Mouse (Mus musculus) myocyte (in vitro differentiated cells): ENCODE measurements around the gene Iqgap3. TPM values are rescaled to one million over a fixed set of nuclear protein-coding genes. Genes with fewer than 3 reads are reported as not detected.

Experiments used
- H3K27me3 ChIP-seq: one replicate; pipeline ENCODE4 v1.6.1; 2011; ENCODE audit not compliant: control insufficient read depth, insufficient read depth, insufficient read length
- H3K36me3 ChIP-seq: one replicate; pipeline ENCODE4 v1.6.1; 2011; ENCODE audit not compliant: control insufficient read depth, insufficient read depth
- H3K4me2 ChIP-seq: one replicate; pipeline ENCODE4 v1.6.1; 2011; ENCODE audit warnings: low read depth, control low read depth
- H3K4me3 ChIP-seq: one replicate; pipeline ENCODE4 v1.5.1; 2011; ENCODE audit warnings: mild to moderate bottlenecking, control low read depth, moderate library complexity
- H3K79me2 ChIP-seq: one replicate; pipeline ENCODE4 v1.6.1; 2011; ENCODE audit not compliant: control insufficient read depth, insufficient read depth
- H3ac ChIP-seq: one replicate; pipeline ENCODE4 v1.6.1; 2011; ENCODE audit not compliant: control insufficient read depth, insufficient read length
- CEBPB ChIP-seq: IDR thresholded peaks from 2 replicates; pipeline ENCODE4 v1.6.1; 2011; ENCODE audit warnings: mild to moderate bottlenecking, moderate library complexity; ENCODE audit not compliant: poor library complexity, insufficient read depth, severe bottlenecking
- E2F4 ChIP-seq: IDR thresholded peaks from one replicate; pipeline ENCODE4 v1.6.1; 2011; ENCODE audit warnings: mild to moderate bottlenecking, control low read depth, moderate library complexity; ENCODE audit not compliant: insufficient read depth
- MAX ChIP-seq: IDR thresholded peaks from one replicate; pipeline ENCODE4 v1.6.1; 2011; ENCODE audit warnings: low read depth, mild to moderate bottlenecking, control low read depth
- MYOD1 ChIP-seq, 3 experiments: IDR thresholded peaks; one replicate each; pipeline ENCODE4 v1.6.1; 2011; ENCODE audit warnings: control low read depth in 2 of 3, low read depth in 2 of 3, mild to moderate bottlenecking in 2 of 3, moderate library complexity in 1 of 3; ENCODE audit not compliant: insufficient read length in 2 of 3, control insufficient read depth in 1 of 3
- MYOG ChIP-seq, 3 experiments: IDR thresholded peaks; one replicate each; pipeline ENCODE4 v1.6.1; 2011; ENCODE audit warnings: control low read depth in 2 of 3, low read depth in 2 of 3, mild to moderate bottlenecking in 2 of 3; ENCODE audit not compliant: insufficient read length in 2 of 3, control insufficient read depth in 1 of 3, insufficient read depth in 1 of 3
- POLR2A ChIP-seq: IDR thresholded peaks from one replicate; pipeline ENCODE4 v1.6.1; 2011; ENCODE audit warnings: low read depth, mild to moderate bottlenecking, control low read depth, moderate library complexity; ENCODE audit not compliant: insufficient read length
- POLR2AphosphoS2 ChIP-seq: IDR thresholded peaks from one replicate; pipeline ENCODE4 v1.6.1; 2011; ENCODE audit warnings: low read depth, control low read depth; ENCODE audit not compliant: insufficient read length
- REST ChIP-seq: IDR thresholded peaks from one replicate; pipeline ENCODE4 v1.6.1; 2011; ENCODE audit warnings: mild to moderate bottlenecking, control low read depth, moderate library complexity; ENCODE audit not compliant: insufficient read depth, insufficient read length
- SRF ChIP-seq: IDR thresholded peaks from one replicate; pipeline ENCODE4 v1.6.1; 2011; ENCODE audit warnings: low read depth; ENCODE audit not compliant: control insufficient read depth, insufficient read length
- TCF12 ChIP-seq: IDR thresholded peaks from one replicate; pipeline ENCODE4 v1.6.1; 2011; ENCODE audit warnings: mild to moderate bottlenecking, control low read depth; ENCODE audit not compliant: poor library complexity, insufficient read depth, severe bottlenecking
- TCF3 ChIP-seq: IDR thresholded peaks from one replicate; pipeline ENCODE4 v1.6.1; 2011; ENCODE audit warnings: low read depth, control low read depth; ENCODE audit not compliant: insufficient read length
- USF1 ChIP-seq: IDR thresholded peaks from one replicate; pipeline ENCODE4 v1.6.1; 2011; ENCODE audit warnings: low read depth, mild to moderate bottlenecking, control low read depth, moderate library complexity
- polyA plus RNA-seq: library from polyadenylated mRNA; unstranded; fragments of >200 nt; fragmentation: generic; extraction: Trizol; gene quantifications from one replicate; pipeline ENCODE4 v1.2.1, GENCODE M21; 2012; ENCODE audit warnings: missing spikeins

Gene Iqgap3
- polyA plus RNA-seq, 1 experiment, result 13.6 TPM

- Histone ChIP-seq H3K36me3 (no peaks in the 10 kb centered on the region), H3K4me3 (no peak overlapping the region), H3ac (no peak overlapping the region), H3K27me3 (no peaks in the 10 kb centered on the region), H3K79me2 (no peaks in the 10 kb centered on the region), H3K4me2 (no peak overlapping the region)
- TF ChIP-seq MYOG (IDR thresholded peaks at IDR 0.05; ENCODE audit: control insufficient read depth in 1 of 3, insufficient read depth in 1 of 3, insufficient read length in 2 of 3, low read depth in 2 of 3) (no peak), SRF (no peak), CEBPB (no peak), USF1 (no peak), POLR2A (no peak), MAX (no peak), POLR2AphosphoS2 (no peak), TCF12 (no peak), MYOD1 (IDR thresholded peaks at IDR 0.05; ENCODE audit: control insufficient read depth in 1 of 3, insufficient read length in 2 of 3, low read depth in 2 of 3) (no peak), REST (no peak), E2F4 (no peak), TCF3 (no peak)
Observed at GRCm38 (mm10) chr3:88126181-88126580, 44.4 kb downstream of the Iqgap3 start.

- no peak overlapping the region for H3K4me2 ChIP-seq
- H3ac ChIP-seq, result no peak overlapping the region
- TF ChIP-seq TCF12, result no peak
- TF ChIP-seq E2F4, result no peak
- TF ChIP-seq CEBPB, result no peak
- no peak for TF ChIP-seq POLR2AphosphoS2
- TF ChIP-seq MAX, result no peak
- no peak for TF ChIP-seq SRF
- no peak for TF ChIP-seq MYOG (IDR thresholded peaks at IDR 0.05; ENCODE audit: control insufficient read depth in 1 of 3, insufficient read depth in 1 of 3, insufficient read length in 2 of 3, low read depth in 2 of 3)
- no peak for TF ChIP-seq USF1
- TF ChIP-seq TCF3, result no peak
- no peak for TF ChIP-seq MYOD1 (IDR thresholded peaks at IDR 0.05; ENCODE audit: control insufficient read depth in 1 of 3, insufficient read length in 2 of 3, low read depth in 2 of 3)
- no peak for TF ChIP-seq REST
- TF ChIP-seq POLR2A, result no peak
- no peaks in the 10 kb centered on the region for H3K79me2 ChIP-seq
- no peaks in the 10 kb centered on the region for H3K27me3 ChIP-seq
- no peak overlapping the region for H3K4me3 ChIP-seq
- H3K36me3 ChIP-seq, result no peaks in the 10 kb centered on the region
Observed at GRCm38 (mm10) chr3:88127636-88128035, 45.9 kb downstream of the Iqgap3 start.

- H3K79me2 ChIP-seq, result no peaks in the 10 kb centered on the region
- H3K4me3 ChIP-seq, result no peak overlapping the region
- no peak for TF ChIP-seq TCF3
- no peak for TF ChIP-seq TCF12
- H3K27me3 ChIP-seq, result no peaks in the 10 kb centered on the region
- no peaks in the 10 kb centered on the region for H3K36me3 ChIP-seq
- no peak overlapping the region for H3ac ChIP-seq
- H3K4me2 ChIP-seq, result no peak overlapping the region
Observed at GRCm38 (mm10) chr3:88128056-88128455, 46.3 kb downstream of the Iqgap3 start.

- TF ChIP-seq MAX (no peak), POLR2AphosphoS2 (no peak), REST (no peak), POLR2A (no peak), MYOG (IDR thresholded peaks at IDR 0.05; ENCODE audit: control insufficient read depth in 1 of 3, insufficient read depth in 1 of 3, insufficient read length in 2 of 3, low read depth in 2 of 3) (no peak), E2F4 (no peak)
- H3K79me2 ChIP-seq, result no peaks in the 10 kb centered on the region
- H3ac ChIP-seq, result no peak overlapping the region
- no peak overlapping the region for H3K4me2 ChIP-seq
- no peaks in the 10 kb centered on the region for H3K36me3 ChIP-seq
- H3K4me3 ChIP-seq, result no peak overlapping the region
- no peaks in the 10 kb centered on the region for H3K27me3 ChIP-seq
Observed at GRCm38 (mm10) chr3:88129006-88129405, 47.2 kb downstream of the Iqgap3 start.

- Histone ChIP-seq H3ac (no peak overlapping the region), H3K79me2 (no peaks in the 10 kb centered on the region), H3K4me3 (no peak overlapping the region), H3K36me3 (no peaks in the 10 kb centered on the region), H3K4me2 (no peak overlapping the region), H3K27me3 (no peaks in the 10 kb centered on the region)
- no peak for TF ChIP-seq CEBPB
- TF ChIP-seq POLR2A, result no peak
- TF ChIP-seq SRF, result no peak
- no peak for TF ChIP-seq E2F4
- TF ChIP-seq MAX, result no peak
- no peak for TF ChIP-seq POLR2AphosphoS2
- TF ChIP-seq MYOG (IDR thresholded peaks at IDR 0.05; ENCODE audit: control insufficient read depth in 1 of 3, insufficient read depth in 1 of 3, insufficient read length in 2 of 3, low read depth in 2 of 3), result no peak
- TF ChIP-seq USF1, result no peak
Observed at GRCm38 (mm10) chr3:88131071-88131470, 49.3 kb downstream of the Iqgap3 start.
